Mouse (Mus musculus) MEL (cell line): ENCODE data around the gene Olfr1445.

Experiments
- CTCF ChIP-seq, 3 experiments: IDR thresholded peaks in 2 of 3; conservative IDR thresholded peaks in 1 of 3; 2 replicates each; pipeline ENCODE4 v1.5.1; 2011 to 2012; ENCODE audit warnings: low read length in 3 of 3, low read depth in 2 of 3, mild to moderate bottlenecking in 2 of 3, improper control_type of control experiment in 1 of 3, inconsistent platforms in 1 of 3, mixed read lengths in 1 of 3, moderate library complexity in 1 of 3; ENCODE audit not compliant: control insufficient read depth in 1 of 3, insufficient read depth in 1 of 3, poor library complexity in 1 of 3, severe bottlenecking in 1 of 3
- E2F4 ChIP-seq: IDR thresholded peaks from 2 replicates; pipeline ENCODE4 v1.6.1; 2011; ENCODE audit warnings: low read depth, low read length, improper control_type of control experiment, borderline replicate concordance
- ELF1 ChIP-seq: IDR thresholded peaks from 2 replicates; pipeline ENCODE4 v1.6.1; 2014; ENCODE audit warnings: low read depth, mild to moderate bottlenecking, inconsistent platforms, low read length, improper control_type of control experiment, moderate library complexity
- MAFK ChIP-seq: IDR thresholded peaks from 2 replicates; pipeline ENCODE4 v1.6.1; 2011; ENCODE audit warnings: low read depth, mild to moderate bottlenecking, low read length, improper control_type of control experiment, borderline replicate concordance
- POLR2A ChIP-seq, 2 experiments: IDR thresholded peaks; 2 replicates each; pipeline ENCODE4 v1.6.1; 2011 to 2012; ENCODE audit warnings: low read length in 2 of 2, mild to moderate bottlenecking in 2 of 2, control low read depth in 1 of 2, improper control_type of control experiment in 1 of 2, low read depth in 1 of 2, moderate library complexity in 1 of 2; ENCODE audit not compliant: control insufficient read depth in 1 of 2, insufficient read depth in 1 of 2, poor library complexity in 1 of 2

DNA sequence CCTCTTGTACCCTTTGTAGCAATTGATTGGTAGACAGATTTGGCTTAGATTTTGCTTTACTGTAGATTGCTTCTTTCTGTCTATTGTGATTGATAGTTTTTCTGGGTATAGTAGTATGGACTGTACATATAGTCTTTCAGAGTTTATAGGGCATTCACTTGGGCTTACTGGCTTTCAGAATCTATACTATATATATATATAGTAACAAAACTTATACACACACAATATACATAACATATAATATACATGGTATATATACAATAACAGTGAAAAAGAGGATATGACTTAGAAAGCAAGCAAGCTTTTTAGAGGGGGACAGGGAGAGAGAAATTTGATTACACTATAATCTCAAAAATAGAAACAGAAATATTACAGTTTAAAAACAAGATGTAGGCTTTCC, 37.3 kb upstream of the Olfr1445 start, which contains the start of gene Gm5244:
- no peak for TF ChIP-seq ELF1
- no peak for TF ChIP-seq POLR2A (IDR thresholded peaks at IDR 0.05; ENCODE audit: control insufficient read depth in 1 of 2, insufficient read depth in 1 of 2, low read depth in 1 of 2, low read length in 2 of 2, poor library complexity in 1 of 2)
- TF ChIP-seq E2F4: no peak
- TF ChIP-seq CTCF (IDR thresholded peaks at IDR 0.05 in 2 of 3, conservative IDR thresholded peaks at IDR 0.05 in 1 of 3; ENCODE audit: control insufficient read depth in 1 of 3, insufficient read depth in 1 of 3, low read depth in 2 of 3, low read length in 3 of 3, poor library complexity in 1 of 3, severe bottlenecking in 1 of 3): no peak
- no peak for TF ChIP-seq MAFK
